Mouse (Mus musculus): ENCODE results near the gene Cyb5r1.

DNA sequence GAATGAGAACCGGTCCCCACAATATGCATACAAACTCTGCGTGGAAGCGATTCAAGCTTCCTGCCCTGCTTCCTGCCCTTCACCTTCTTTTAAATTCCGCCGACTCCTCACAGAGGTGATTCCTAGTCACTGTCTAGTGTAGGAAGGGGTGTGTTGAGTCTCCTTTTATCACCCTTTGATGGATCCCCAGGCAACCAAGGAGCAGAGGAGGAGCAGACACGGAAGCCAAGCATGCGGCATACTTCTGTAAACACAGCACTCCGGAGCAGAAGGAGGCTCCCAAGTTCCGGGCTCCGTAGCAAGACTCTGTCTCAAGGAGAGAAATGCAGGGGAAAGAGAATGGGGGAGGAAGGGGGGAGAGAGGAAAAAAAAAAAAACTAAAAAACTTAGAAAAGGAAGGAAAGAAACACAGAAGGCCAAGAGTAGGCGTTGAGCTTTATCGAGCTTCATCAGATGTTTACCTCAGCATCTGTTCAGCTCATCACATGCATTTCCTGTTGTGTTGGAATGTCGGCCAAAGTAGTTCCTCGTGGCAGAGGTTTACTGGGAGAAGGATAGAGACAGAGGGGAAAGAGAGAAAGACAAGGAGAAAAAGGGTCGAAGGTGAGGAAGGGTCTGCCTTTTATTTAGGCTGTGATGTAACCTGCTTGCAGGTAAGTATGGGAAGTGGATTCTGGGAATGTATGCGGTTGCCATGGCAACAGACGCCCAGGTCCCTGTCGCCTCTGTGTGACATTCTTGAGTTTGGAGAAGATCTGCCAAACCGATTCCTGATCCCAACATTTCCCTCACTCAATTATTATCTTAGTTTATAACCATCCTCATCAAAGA is 23.3 kb upstream of the Cyb5r1 start:
- no peak for TF ChIP-seq TAL1 (IDR thresholded peaks at IDR 0.05; ENCODE audit: low read length)
- no peak for TF ChIP-seq GATA1 (IDR thresholded peaks at IDR 0.05; ENCODE audit: low read length)
